Mouse (Mus musculus) C2C12 (cell line): ENCODE measurements around the gene Ap1s1.

Experiments
- CTCF ChIP-seq: IDR thresholded peaks from one replicate; pipeline ENCODE4 v1.5.1; 2011; ENCODE audit not compliant: control insufficient read depth, insufficient read depth, insufficient read length
- FOSL1 ChIP-seq: IDR thresholded peaks from one replicate; pipeline ENCODE4 v1.8.0; 2011; ENCODE audit warnings: mild to moderate bottlenecking, low read length; ENCODE audit not compliant: poor library complexity, insufficient read depth, severe bottlenecking
- MYOG ChIP-seq: IDR thresholded peaks from one replicate; pipeline ENCODE4 v1.6.1; 2011; ENCODE audit not compliant: control insufficient read depth, insufficient read length; ENCODE audit errors: extremely low read depth
- USF1 ChIP-seq: IDR thresholded peaks from one replicate; pipeline ENCODE4 v1.6.1; 2011; ENCODE audit warnings: low read depth, mild to moderate bottlenecking, control low read depth, moderate library complexity

GRCm38 (mm10) chr5:137028561-137029272, 17.2 kb downstream of the Ap1s1 start:
- no peak for TF ChIP-seq MYOG
- TF ChIP-seq CTCF, result no peak
- no peak for TF ChIP-seq USF1
- TF ChIP-seq FOSL1, result no peak
